Mouse (Mus musculus) heart, adult 2 months (tissue): ENCODE results near the gene Olfr724.
"Not testable (repeated sequence)": the region's sequence is repeated elsewhere in the genome, so short reads cannot be mapped to it uniquely, and the experiment has no call there.

Source experiments
- CTCF ChIP-seq: fragments of 200-600 bp; IDR thresholded peaks from 2 replicates; pipeline ENCODE4 v1.8.1; 2022; ENCODE audit warnings: antibody characterized with exemption, mild to moderate bottlenecking, moderate library complexity
- EP300 ChIP-seq: fragments of 200-500 bp; IDR thresholded peaks from 2 replicates; pipeline ENCODE4 v1.6.1; 2011; ENCODE audit warnings: low read depth, low read length, control low read depth; ENCODE audit not compliant: insufficient read depth
- POLR2A ChIP-seq: fragments of 200-500 bp; IDR thresholded peaks from 2 replicates; pipeline ENCODE4 v1.6.1; 2011; ENCODE audit warnings: mild to moderate bottlenecking, low read depth, low read length, control low read depth; ENCODE audit not compliant: insufficient read depth

DNA sequence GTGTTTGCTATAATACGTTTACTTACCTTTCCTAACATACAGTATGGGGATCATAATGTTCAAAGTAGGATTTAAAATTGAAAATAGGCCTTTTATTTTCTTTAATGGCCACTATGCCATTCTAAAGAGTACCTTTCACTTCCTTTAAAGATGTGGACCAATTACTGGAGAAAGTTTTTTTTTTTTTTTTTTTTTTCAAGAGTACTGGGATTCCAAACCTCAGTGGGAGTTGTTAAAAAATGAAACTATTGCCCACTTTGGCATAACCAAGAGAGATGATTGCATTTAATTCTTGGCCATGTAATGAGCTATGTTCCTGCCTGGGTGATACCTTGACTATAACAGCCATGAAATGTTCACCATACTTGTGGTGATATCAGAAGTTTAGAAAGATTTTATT lies at the start of gene Olfr724:
- not testable (repeated sequence) for TF ChIP-seq CTCF, POLR2A, EP300
